Mouse (Mus musculus) liver, embryonic 11.5 days (tissue): Measurements from ENCODE around the gene B430305J03Rik. TPM values are rescaled to one million over a fixed set of nuclear protein-coding genes. Genes with fewer than 3 reads are reported as not detected.

Experiments used
- ATAC-seq: fragments of 200-750 bp; cut with Nextera tagmentation; replicated peaks from 2 replicates; pipeline ENCODE4 v1.8.0; 2017; ENCODE audit warnings: moderate number of reproducible peaks, mild to moderate bottlenecking, moderate TSS enrichment, moderate library complexity; ENCODE audit not compliant: low FRiP score
- DNase-seq: peaks from one replicate; pipeline ENCODE4 v3.0.0-alpha.2; 2017; ENCODE audit warnings: low spot score
- H3K27ac ChIP-seq: fragments of 300-500 bp; sonication (generic); 2 replicates; pipeline ENCODE4 v1.5.1; 2014; ENCODE audit warnings: mild to moderate bottlenecking, low read depth, low read length, control low read depth
- H3K27me3 ChIP-seq: fragments of 300-500 bp; sonication (generic); replicated peaks from 2 replicates; pipeline ENCODE4 v1.6.1; 2014; ENCODE audit warnings: low read length, mixed read lengths; ENCODE audit not compliant: control insufficient read depth, insufficient read depth
- H3K36me3 ChIP-seq: fragments of 300-500 bp; sonication (generic); 2 replicates; pipeline ENCODE4 v1.6.1; 2014; ENCODE audit warnings: mild to moderate bottlenecking, low read length, moderate library complexity, mixed read lengths; ENCODE audit not compliant: control insufficient read depth, insufficient read depth
- H3K4me1 ChIP-seq: fragments of 300-500 bp; sonication (generic); replicated peaks from 2 replicates; pipeline ENCODE4 v1.6.1; 2014; ENCODE audit warnings: low read length, mixed read lengths; ENCODE audit not compliant: control insufficient read depth, insufficient read depth
- H3K4me2 ChIP-seq: fragments of 300-500 bp; sonication (generic); 2 replicates; pipeline ENCODE4 v1.6.1; 2014; ENCODE audit warnings: mild to moderate bottlenecking, control low read depth, moderate library complexity
- H3K4me3 ChIP-seq: fragments of 300-500 bp; sonication (generic); 2 replicates; pipeline ENCODE4 v1.5.1; 2014; ENCODE audit warnings: low read depth, low read length, control low read depth
- H3K9ac ChIP-seq: fragments of 300-500 bp; sonication (generic); 2 replicates; pipeline ENCODE4 v1.6.1; 2014; ENCODE audit warnings: low read depth, low read length, control low read depth
- H3K9me3 ChIP-seq: fragments of 300-500 bp; sonication (generic); 2 replicates; pipeline ENCODE4 v1.6.1; 2016; ENCODE audit warnings: low read length, inconsistent platforms, mixed read lengths; ENCODE audit not compliant: control insufficient read depth
- WGBS: fragments of 180-500 bp; shearing (Covaris S2); extraction: QIAGEN DNeasy Blood & Tissue Kit; methylation state at CpG from one replicate; pipeline ENCODE4 v1.1.7; 2014; 5-methylcytosine and 5-hydroxymethylcytosine counted together
- polyA plus RNA-seq: library from polyadenylated mRNA; unstranded; fragments of >200 nt; fragmentation: Nextera tagmentation; extraction: Ambion mirVana; gene quantifications from 2 replicates; pipeline ENCODE4 v1.2.1, GENCODE M21; 2014

B430305J03Rik gene
- polyA plus RNA-seq: not detected in 2 replicates

DNA sequence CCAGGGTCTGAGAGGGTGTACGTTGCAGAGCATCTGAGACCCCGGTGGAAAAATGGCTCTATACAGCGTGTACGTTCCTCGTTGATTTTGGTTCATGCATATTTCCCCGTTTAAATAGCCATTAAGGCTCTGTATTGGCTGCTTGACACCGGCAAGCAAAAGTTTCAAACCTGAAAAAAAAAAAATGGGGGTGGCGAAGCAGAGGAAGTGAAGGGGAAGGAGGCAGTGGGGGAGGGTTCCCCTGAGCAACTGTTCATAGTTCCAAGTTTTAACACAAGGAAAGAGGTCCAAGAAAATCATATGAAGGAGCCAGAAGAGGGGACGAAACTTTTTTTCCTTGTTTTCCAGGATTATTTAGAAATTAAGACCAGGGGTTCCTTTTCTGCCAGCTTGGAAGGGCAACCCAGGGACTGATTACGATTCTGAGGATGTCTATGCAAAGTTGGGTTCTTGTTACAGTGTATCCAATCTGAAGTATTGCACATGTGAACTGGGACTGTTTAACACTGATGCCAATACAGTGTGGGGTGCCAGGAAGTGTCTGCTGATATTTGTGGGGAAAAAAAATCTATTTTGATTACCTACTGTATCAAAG lies at the start of gene B430305J03Rik:
B430305J03Rik (minus strand) TSS at position 173 of the 595 bp plus-strand sequence.
- peak within 1 kb of the TSS; percentile 91 for H3K4me2 ChIP-seq
- H3K9me3 ChIP-seq: no peaks in the 10 kb centered on the region
- H3K27me3 ChIP-seq: no peaks in the 10 kb centered on the region
- no peak for DNase-seq
- no peaks in the 10 kb centered on the region for H3K36me3 ChIP-seq
- peak within 1 kb of the TSS; percentile 68 for H3K27ac ChIP-seq
- H3K4me3 ChIP-seq: peak within 1 kb of the TSS; percentile 90
- peak within 1 kb of the TSS; percentile 82 for H3K9ac ChIP-seq
- 5% methylated on average over 10 of the region's 10 CpGs for WGBS
- ATAC-seq: no peak
- peaks cover 10% of the 10 kb centered on the region for H3K4me1 ChIP-seq

DNA sequence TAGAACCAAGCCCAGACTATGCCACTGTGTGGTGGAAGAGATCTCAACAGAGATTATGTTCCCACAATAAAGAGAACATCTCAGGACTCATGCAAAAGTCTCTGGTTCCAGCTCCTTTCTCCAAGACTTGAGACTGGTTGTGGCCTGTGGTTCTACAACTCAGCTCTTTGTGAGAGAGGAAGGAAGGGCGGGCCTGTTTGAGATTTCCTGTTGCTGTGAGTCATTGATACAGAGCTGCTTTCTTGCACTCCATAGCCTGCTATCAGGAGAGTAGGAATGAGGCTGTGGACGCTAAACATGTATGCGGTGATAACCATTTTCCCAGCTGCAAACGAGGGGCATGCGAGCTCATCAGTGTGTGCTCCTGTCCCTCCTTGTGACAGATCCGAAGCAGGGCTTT lies 43.9 kb upstream of the B430305J03Rik start:
- Histone ChIP-seq H3K27me3 (no peaks in the 10 kb centered on the region), H3K4me3 (no peak overlapping the region), H3K9me3 (no peaks in the 10 kb centered on the region), H3K4me1 (no peaks in the 10 kb centered on the region), H3K36me3 (no peaks in the 10 kb centered on the region), H3K4me2 (no peak overlapping the region; the same call in 1 of the 2 replicates), H3K9ac (no peak overlapping the region), H3K27ac (no peak overlapping the region)
- DNase-seq (no peak), ATAC-seq (peak; percentile 90)
- 26% methylated on average over 6 of the region's 6 CpGs for WGBS

DNA sequence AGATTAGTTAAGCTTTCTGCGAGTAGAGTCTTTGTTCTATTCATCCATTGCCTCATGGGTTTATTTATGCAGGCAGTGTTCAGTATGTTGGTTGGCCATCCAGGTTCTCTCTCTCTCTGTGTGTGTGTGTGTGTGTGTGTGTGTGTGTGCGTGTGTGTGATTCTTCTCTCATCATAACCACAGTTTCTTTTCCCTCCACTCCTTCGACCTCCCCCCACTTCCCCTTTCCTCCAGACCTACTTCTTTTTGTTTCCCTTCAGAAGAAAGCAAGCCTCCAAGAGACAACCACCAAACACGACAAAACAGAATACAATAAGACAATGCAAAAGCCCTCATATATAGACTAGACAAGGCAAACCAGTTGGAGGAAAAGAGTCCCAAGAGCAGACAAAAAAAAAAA lies 41.2 kb upstream of the B430305J03Rik start:
- no peak overlapping the region for H3K27ac ChIP-seq
- no peaks in the 10 kb centered on the region for H3K36me3 ChIP-seq
- ATAC-seq (no peak), DNase-seq (no peak)
- H3K9ac ChIP-seq: no peak overlapping the region
- H3K4me2 ChIP-seq: no peak overlapping the region
- no peaks in the 10 kb centered on the region for H3K27me3 ChIP-seq
- H3K4me3 ChIP-seq: no peak overlapping the region
- no peaks in the 10 kb centered on the region for H3K4me1 ChIP-seq
- 51% methylated on average over 4 of the region's 4 CpGs for WGBS
- no peaks in the 10 kb centered on the region for H3K9me3 ChIP-seq

DNA sequence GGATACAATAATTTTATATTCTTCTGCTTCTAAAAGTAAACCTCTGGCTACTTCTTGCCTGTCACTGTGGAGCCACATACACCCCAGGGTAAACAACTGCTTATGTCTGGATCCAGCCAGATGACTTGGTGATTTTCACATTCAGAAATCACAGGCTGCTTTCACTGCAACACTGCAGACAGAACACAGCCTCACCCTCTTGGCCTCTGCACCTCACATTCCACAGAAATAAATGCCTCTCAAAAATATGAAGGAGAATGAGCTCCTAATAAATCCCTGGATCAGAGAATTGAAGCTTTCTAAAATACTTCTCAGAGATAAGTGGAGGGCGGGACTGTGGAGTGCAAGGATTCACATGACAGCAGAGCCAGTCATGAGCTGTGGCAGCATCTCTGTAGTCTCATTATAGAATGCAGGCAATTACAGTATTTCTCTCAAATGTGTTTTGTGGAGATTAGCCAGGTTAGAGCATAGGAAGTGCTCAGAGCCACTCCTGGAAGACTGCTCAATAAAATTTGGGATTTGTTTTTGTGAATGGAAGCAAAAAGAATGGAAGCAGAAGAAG lies 35.2 kb upstream of the B430305J03Rik start:
- Histone ChIP-seq H3K4me2 (no peak overlapping the region), H3K27ac (no peak overlapping the region), H3K4me3 (no peak overlapping the region), H3K9me3 (no peaks in the 10 kb centered on the region), H3K4me1 (no peaks in the 10 kb centered on the region), H3K9ac (no peak overlapping the region), H3K36me3 (no peaks in the 10 kb centered on the region), H3K27me3 (no peaks in the 10 kb centered on the region)
- no peak for DNase-seq
- no peak for ATAC-seq
- 51% methylated on average over 1 of the region's 1 CpGs for WGBS

DNA sequence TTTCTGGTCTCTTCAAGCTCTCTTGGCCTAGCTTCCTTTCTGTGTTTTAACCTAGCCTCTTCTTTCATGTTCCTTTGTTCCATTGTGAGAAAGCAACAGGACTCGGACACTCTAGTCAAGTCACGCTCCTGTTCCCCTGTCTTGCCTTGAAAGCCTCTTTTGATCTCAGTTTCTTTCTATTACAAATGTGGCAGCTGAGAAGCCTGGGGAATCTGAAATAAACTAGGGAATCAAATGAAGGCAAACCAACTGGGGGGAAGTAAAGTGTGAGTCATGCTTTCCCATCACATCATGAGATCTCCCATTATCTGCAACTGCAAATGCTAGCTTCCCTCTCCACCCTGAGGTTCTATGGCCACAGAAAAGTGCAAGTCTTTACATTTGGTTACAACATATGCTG lies 31.0 kb upstream of the B430305J03Rik start:
- Histone ChIP-seq H3K4me3 (no peak overlapping the region), H3K4me2 (no peak overlapping the region), H3K27me3 (no peaks in the 10 kb centered on the region), H3K36me3 (no peaks in the 10 kb centered on the region), H3K9me3 (no peaks in the 10 kb centered on the region), H3K27ac (no peak overlapping the region), H3K9ac (no peak overlapping the region), H3K4me1 (0 out of 2 replicates have a peak, but pooled peaks cover 4% of the 10 kb centered on the region)
- no peak for DNase-seq
- WGBS: 78% methylated on average over 2 of the region's 2 CpGs
- no peak for ATAC-seq

DNA sequence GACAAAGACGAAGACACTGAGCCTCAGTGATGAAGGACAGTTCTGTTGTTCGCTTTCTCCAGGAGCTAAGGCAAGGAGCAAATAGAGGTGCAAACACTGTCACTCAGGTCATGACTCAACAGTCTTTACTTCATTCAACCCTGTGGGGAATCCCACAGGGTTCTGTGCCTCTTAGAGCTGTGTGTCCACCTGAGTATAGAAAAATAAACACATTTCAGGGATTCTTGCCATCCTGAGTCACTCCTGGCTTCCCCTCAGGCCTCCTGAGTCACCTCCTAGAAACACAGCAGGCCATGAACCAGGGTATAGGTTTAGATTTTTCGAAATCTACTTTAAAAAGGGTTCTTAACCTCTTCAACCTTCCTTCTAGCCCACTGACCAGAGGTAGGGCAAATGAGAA lies 29.6 kb upstream of the B430305J03Rik start:
- 82% methylated on average over 3 of the region's 3 CpGs for WGBS
- no peaks in the 10 kb centered on the region for H3K9me3 ChIP-seq

DNA sequence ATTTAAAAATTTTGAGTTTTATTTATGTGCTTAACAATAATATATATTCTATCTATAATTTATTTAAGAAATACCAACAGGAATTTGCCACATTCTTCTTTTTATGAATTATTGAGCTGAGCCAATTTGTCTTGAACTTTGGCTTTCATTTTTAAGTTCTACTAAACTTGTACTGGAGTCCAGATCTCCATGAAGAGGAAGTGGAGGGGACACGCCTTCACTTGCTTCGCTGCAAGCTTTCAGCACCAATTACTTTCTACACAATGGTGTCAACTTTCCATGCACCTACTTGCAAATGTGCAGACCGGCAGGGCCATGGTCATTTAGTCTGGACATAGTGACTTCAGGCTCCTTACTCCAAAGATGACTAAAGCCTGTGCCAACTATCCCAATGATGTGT lies 27.8 kb upstream of the B430305J03Rik start:
- Histone ChIP-seq H3K36me3 (no peaks in the 10 kb centered on the region), H3K9me3 (no peaks in the 10 kb centered on the region), H3K4me1 (0 out of 2 replicates have a peak, but pooled peaks cover 4% of the 10 kb centered on the region), H3K4me2 (no peak overlapping the region), H3K27ac (no peak overlapping the region), H3K27me3 (no peaks in the 10 kb centered on the region), H3K9ac (no peak overlapping the region), H3K4me3 (no peak overlapping the region)
- 51% methylated on average over 3 of the region's 3 CpGs for WGBS
- DNase-seq (no peak), ATAC-seq (no peak)

More for the DNA sequence above, 29.6 kb upstream of the B430305J03Rik start:
- no peak overlapping the region for H3K27ac ChIP-seq
- no peak overlapping the region for H3K4me3 ChIP-seq
- H3K4me2 ChIP-seq: no peak overlapping the region
- no peak overlapping the region for H3K9ac ChIP-seq
- no peak for ATAC-seq
- H3K27me3 ChIP-seq: no peaks in the 10 kb centered on the region
- H3K36me3 ChIP-seq: no peaks in the 10 kb centered on the region
- 0 out of 2 replicates have a peak, but pooled peaks cover 4% of the 10 kb centered on the region for H3K4me1 ChIP-seq
- no peak for DNase-seq

DNA sequence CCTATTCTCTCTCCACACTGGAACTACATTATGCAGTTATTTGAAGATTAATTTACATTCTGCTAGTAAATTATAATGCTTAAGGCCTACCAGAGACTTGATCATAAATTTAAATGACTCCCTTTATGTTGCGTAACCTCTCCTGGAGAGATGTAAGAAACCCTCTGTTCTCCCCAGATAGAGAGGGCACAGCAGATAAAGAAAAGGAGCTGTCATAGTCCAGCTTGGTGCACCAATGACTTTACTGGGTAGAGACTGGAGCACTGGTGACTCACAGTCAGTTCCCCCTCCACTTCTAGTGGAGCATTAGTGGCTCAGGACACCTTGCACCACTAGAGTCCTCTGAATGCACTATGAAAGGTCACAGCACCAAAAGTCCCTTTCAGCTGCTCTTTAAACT lies 27.1 kb upstream of the B430305J03Rik start:
- Histone ChIP-seq H3K4me2 (no peak overlapping the region), H3K9me3 (no peaks in the 10 kb centered on the region), H3K27ac (no peak overlapping the region), H3K27me3 (no peaks in the 10 kb centered on the region), H3K4me3 (no peak overlapping the region), H3K4me1 (0 out of 2 replicates have a peak, but pooled peaks cover 4% of the 10 kb centered on the region), H3K36me3 (no peaks in the 10 kb centered on the region), H3K9ac (no peak overlapping the region)
- ATAC-seq (peak; percentile 99), DNase-seq (no peak)
- WGBS: 58% methylated on average over 1 of the region's 1 CpGs

DNA sequence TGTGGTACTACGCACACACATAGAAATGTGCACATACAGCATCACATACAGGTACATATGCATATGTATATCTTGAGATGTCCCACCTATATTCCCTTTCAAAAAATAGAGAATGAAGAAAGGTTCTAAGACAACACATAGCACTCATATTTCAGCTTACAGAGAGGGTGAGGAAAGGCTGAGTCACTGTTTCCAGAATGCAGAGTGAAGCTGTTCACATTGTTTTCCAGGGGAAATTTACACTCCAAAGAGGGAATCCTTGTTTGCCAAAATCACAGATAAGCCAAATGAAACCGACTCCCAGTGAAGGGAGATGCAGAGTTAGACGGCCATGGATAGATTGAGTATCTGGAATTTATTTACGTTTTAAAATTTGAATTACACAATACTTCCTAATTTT lies 25.8 kb upstream of the B430305J03Rik start:
- no peak for ATAC-seq
- no peak for DNase-seq
- Histone ChIP-seq H3K36me3 (no peaks in the 10 kb centered on the region), H3K27ac (no peak overlapping the region), H3K4me3 (no peak overlapping the region), H3K9ac (no peak overlapping the region), H3K4me2 (no peak overlapping the region), H3K4me1 (0 out of 2 replicates have a peak, but pooled peaks cover 4% of the 10 kb centered on the region), H3K27me3 (no peaks in the 10 kb centered on the region), H3K9me3 (no peaks in the 10 kb centered on the region)
- WGBS: 70% methylated on average over 4 of the region's 4 CpGs
